Comparison of ENCODE assay signal across 9 mouse cellular contexts in genomic region chrX:95359053-95359452, GRCm38 (mm10).
A peak's percentile ranks its signal among the peaks of the same experiment; 100 is the strongest.
DNase-seq lines count a peak whose midpoint lies in the region; ATAC-seq and TF ChIP-seq lines count a peak whose summit lies in the region.
"Had no signal": no experiment of that assay in that cellular context is flagged by ENCODE, and none has a peak within 500 bp of the region (broad histone marks: within the 10 kb centered on the region; RNA-seq: fewer than 3 reads in every experiment).

No protein-coding gene starts in this region.

- H3K9ac ChIP-seq in liver, embryonic 14.5 days (replicated peaks) = no peak overlapping the region
- H3K9ac ChIP-seq: limb, embryonic 13.5 days had no signal

- H3K4me3 ChIP-seq in liver, embryonic 14.5 days (ENCODE audit: insufficient read depth in 1 of 2, low read depth in 2 of 2, low read length in 2 of 2) = no peak overlapping the region
- H3K4me3 ChIP-seq: limb, embryonic 13.5 days had no signal

- peak; percentile 4 for DNase-seq in cerebellum, adult 11 months
- DNase-seq in cerebellum, adult 11-12 months = no peak
- no peak for DNase-seq in liver, embryonic 14.5 days (ENCODE audit: low read depth in 3 of 3, low spot score in 3 of 3)
- no peak for DNase-seq in liver
- DNase-seq in cerebellum, adult 9-10 months = peak; percentile 29
- DNase-seq in layer of hippocampus, postnatal 10 days (ENCODE audit: low spot score in 2 of 2) = peak; percentile 21 to 51
- peak; percentile 8 for DNase-seq in right cerebral cortex, postnatal 4 days
- no peak for DNase-seq in T-cell, adult 2 months (ENCODE audit: low spot score)

- no peaks in the 10 kb centered on the region for H3K4me1 ChIP-seq in liver, embryonic 14.5 days (replicated peaks; ENCODE audit: control insufficient read depth in 2 of 2, insufficient read depth in 2 of 2, low read length in 1 of 2)
- H3K4me1 ChIP-seq: limb, embryonic 13.5 days had no signal

- no peaks in the 10 kb centered on the region for H3K36me3 ChIP-seq in liver, embryonic 14.5 days (replicated peaks; ENCODE audit: control insufficient read depth, insufficient read depth, low read depth)
- H3K36me3 ChIP-seq: limb, embryonic 13.5 days had no signal

- TF ChIP-seq CTCF in liver, embryonic 14.5 days (IDR thresholded peaks at IDR 0.05; ENCODE audit: low read depth) = peak; percentile 31; the same call in 1 of the 2 replicates

- no peak for TF ChIP-seq EP300 in liver, embryonic 14.5 days (IDR thresholded peaks at IDR 0.05; ENCODE audit: low read depth)

- H3K9me3 ChIP-seq in liver, embryonic 14.5 days (ENCODE audit: control insufficient read depth, low read length) = no peaks in the 10 kb centered on the region
- H3K9me3 ChIP-seq: limb, embryonic 13.5 days had no signal

- 11% methylated on average over 3 of the region's 3 CpGs for WGBS in liver, embryonic 14.5 days (ENCODE audit: insufficient replicate concordance)

- no peaks in the 10 kb centered on the region for H3K27me3 ChIP-seq in liver, embryonic 14.5 days (ENCODE audit: control insufficient read depth, insufficient read depth, low read length)
- H3K27me3 ChIP-seq: limb, embryonic 13.5 days had no signal

- no peak for ATAC-seq in liver, embryonic 14.5 days (ENCODE audit: insufficient read depth)

- H3K4me2 ChIP-seq in liver, embryonic 14.5 days (ENCODE audit: low read depth) = no peak overlapping the region
- H3K4me2 ChIP-seq: limb, embryonic 13.5 days had no signal

- no peak overlapping the region for H3K27ac ChIP-seq in liver, embryonic 14.5 days
- H3K27ac ChIP-seq: limb, embryonic 13.5 days had no signal

Comparison
In these comparisons a context has a peak if more than half of its experiments do, and no peak if none do; other contexts are left out.
1. DNase-seq: peak in cerebellum, adult 11 months (single experiment), cerebellum, adult 9-10 months (single experiment), layer of hippocampus, postnatal 10 days (2 of 2) and right cerebral cortex, postnatal 4 days (single experiment); none in cerebellum, adult 11-12 months (single experiment), liver, embryonic 14.5 days (0 of 3), liver (single experiment) and T-cell, adult 2 months (single experiment).